Comparison of ENCODE assay signal across 8 mouse cellular contexts in the genomic region with DNA sequence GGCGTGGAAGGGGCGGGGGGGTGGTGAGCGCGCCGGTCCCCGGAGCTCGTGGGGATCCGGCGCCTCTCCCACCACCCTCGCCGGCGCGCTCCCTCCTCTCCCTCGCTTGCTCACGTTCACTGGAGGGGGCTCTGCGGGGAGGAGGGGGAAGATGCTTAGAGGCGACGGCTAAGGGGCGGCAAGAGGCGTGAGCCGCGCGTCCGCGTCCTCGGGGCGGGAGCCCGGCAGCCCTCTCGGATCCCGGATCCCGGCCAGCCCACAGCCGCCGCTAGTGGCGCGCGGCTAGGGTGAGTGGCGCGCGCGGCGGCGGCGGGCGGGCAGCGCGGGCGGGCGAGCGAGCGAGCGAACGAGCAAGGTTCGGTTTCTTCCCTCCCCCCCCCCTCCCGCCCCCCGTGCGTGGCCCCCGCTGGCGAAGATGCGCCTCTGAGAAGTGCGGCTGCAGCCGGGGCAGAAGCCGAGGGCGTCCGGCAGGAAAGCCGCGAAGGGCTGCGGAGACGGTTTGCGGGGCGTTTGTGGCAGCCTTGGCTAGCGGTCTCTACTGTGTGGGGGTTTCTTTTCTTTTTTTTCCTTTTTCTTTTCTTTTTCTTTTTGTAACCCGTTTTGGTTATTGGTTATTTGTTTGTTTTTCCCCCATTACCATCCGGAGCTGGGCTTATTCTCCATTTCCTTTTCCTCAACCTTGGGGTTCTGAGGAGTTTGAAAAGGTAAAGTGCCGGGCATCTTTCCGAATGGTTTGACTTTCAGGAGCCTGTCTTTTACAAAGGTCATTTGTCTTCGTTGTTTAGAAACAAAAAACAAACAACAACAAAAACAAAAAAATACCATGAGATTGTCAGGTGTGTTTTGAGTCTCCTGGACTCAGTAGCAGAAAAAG.
DNase-seq lines count a peak whose midpoint lies in the region; ATAC-seq and TF ChIP-seq lines count a peak whose summit lies in the region.

No protein-coding gene starts in this region.

- H3K4me1 ChIP-seq in lung, embryonic 15.5 days, result 0 out of 2 replicates have a peak, but pooled peaks cover 3% of the 10 kb centered on the region
- peaks cover 5% of the 10 kb centered on the region; the same call in 1 of the 2 replicates for H3K4me1 ChIP-seq in cortical plate, adult 2 months (ENCODE audit: control insufficient read depth, insufficient read depth, low read length)
- H3K4me1 ChIP-seq in heart, embryonic 15.5 days (replicated peaks), result peaks cover 12% of the 10 kb centered on the region
- H3K4me1 ChIP-seq in olfactory bulb, adult 2 months (ENCODE audit: control insufficient read depth, insufficient read depth, low read length), result peaks cover 7% of the 10 kb centered on the region; the same call in 1 of the 2 replicates

- no peak overlapping the region for H3K9ac ChIP-seq in lung, embryonic 15.5 days
- H3K9ac ChIP-seq in heart, embryonic 15.5 days, result no peak overlapping the region

- peak overlapping the region; percentile 92 for H3K4me2 ChIP-seq in lung, embryonic 15.5 days
- peak overlapping the region; percentile 91 for H3K4me2 ChIP-seq in heart, embryonic 15.5 days

- no peak for TF ChIP-seq POLR2A in cortical plate, adult 2 months (IDR thresholded peaks at IDR 0.05; ENCODE audit: extremely low read depth, insufficient read depth, low read length)
- no peak; the same call in 1 of the 2 replicates for TF ChIP-seq POLR2A in olfactory bulb, adult 2 months (IDR thresholded peaks at IDR 0.05; ENCODE audit: insufficient read depth, low read depth, low read length)

- peak overlapping the region; percentile 49 for H3K4me3 ChIP-seq in lung, embryonic 15.5 days
- H3K4me3 ChIP-seq in cortical plate, adult 2 months (ENCODE audit: insufficient read depth, low read length), result peak overlapping the region; percentile 99
- H3K4me3 ChIP-seq in heart, embryonic 15.5 days, result peak overlapping the region; percentile 55
- peak overlapping the region; percentile 91 for H3K4me3 ChIP-seq in olfactory bulb, adult 2 months (ENCODE audit: insufficient read depth, low read depth, low read length)

- H3K36me3 ChIP-seq in lung, embryonic 15.5 days, result no peaks in the 10 kb centered on the region
- H3K36me3 ChIP-seq in heart, embryonic 15.5 days, result no peaks in the 10 kb centered on the region

- intact Hi-C loops in left cerebral cortex, postnatal 4 days (cut with DNase I), result loop anchor here (10.0 kb wide), 1 partner anchor 205 kb away; no protein-coding TSS in a partner anchor

- ATAC-seq in lung, embryonic 15.5 days (ENCODE audit: borderline replicate concordance, extremely low read depth, low FRiP score, low TSS enrichment), result no peak
- peak; percentile 35; the same call in 1 of the 2 replicates for ATAC-seq in heart, embryonic 15.5 days (replicated peaks; ENCODE audit: insufficient number of reproducible peaks, insufficient read depth, low FRiP score, low read depth)

- 2% methylated on average over 47 of the region's 76 CpGs for WGBS in lung, embryonic 15.5 days
- WGBS in heart, embryonic 15.5 days, result 1% methylated on average over 59 of the region's 76 CpGs
- under 1% methylated on average over 66 of the region's 76 CpGs for WGBS in olfactory bulb, adult 2 months

- H3K27me3 ChIP-seq in lung, embryonic 15.5 days, result peaks cover 63% of the 10 kb centered on the region
- peaks cover 74% of the 10 kb centered on the region for H3K27me3 ChIP-seq in heart, embryonic 15.5 days

- no peak for DNase-seq in lung, postnatal 14 days
- peak; percentile 70 for DNase-seq in left cerebral cortex, postnatal 4 days
- no peak for DNase-seq in B cell, adult 2 months
- no peak for DNase-seq in adrenal gland, adult 8-10 months

- no peak overlapping the region for H3K27ac ChIP-seq in lung, embryonic 15.5 days
- peak overlapping the region; percentile 96 for H3K27ac ChIP-seq in cortical plate, adult 2 months (ENCODE audit: insufficient read depth, low read length)
- no peak overlapping the region for H3K27ac ChIP-seq in heart, embryonic 15.5 days
- H3K27ac ChIP-seq in olfactory bulb, adult 2 months (ENCODE audit: insufficient read depth, low read depth, low read length), result peak overlapping the region; percentile 90

- no peaks in the 10 kb centered on the region for H3K9me3 ChIP-seq in lung, embryonic 15.5 days
- no peaks in the 10 kb centered on the region for H3K9me3 ChIP-seq in heart, embryonic 15.5 days (replicated peaks)

- no peak for TF ChIP-seq CTCF in cortical plate, adult 2 months (IDR thresholded peaks at IDR 0.05; ENCODE audit: extremely low read depth, insufficient read depth, low read length)
- no peak for TF ChIP-seq CTCF in olfactory bulb, adult 2 months (IDR thresholded peaks at IDR 0.05; ENCODE audit: insufficient read depth, low read depth, low read length)

Comparison
In these comparisons a context has a peak if more than half of its experiments do, and no peak if none do; other contexts are left out.
1. H3K27ac ChIP-seq: peak in cortical plate, adult 2 months (single experiment) and olfactory bulb, adult 2 months (single experiment); none in lung, embryonic 15.5 days (single experiment) and heart, embryonic 15.5 days (single experiment).
2. H3K4me3 ChIP-seq: peak in every context shown above with its lines; median percentile 99 in cortical plate, adult 2 months; 91 in olfactory bulb, adult 2 months; 55 in heart, embryonic 15.5 days; 49 in lung, embryonic 15.5 days.